Mouse (Mus musculus) heart, postnatal 4 days (tissue): ENCODE data around the gene Chst15. TPM values are rescaled to one million over a fixed set of nuclear protein-coding genes. Genes with fewer than 3 reads are reported as not detected.
A peak's percentile ranks its signal among the peaks of the same experiment; 100 is the strongest.

Experiments
- DNase-seq: peaks from one replicate; pipeline ENCODE4 v3.0.0; 2021
- total RNA-seq, 2 experiments: library from RNA; stranded (reverse); gene quantifications; 2 replicates each; pipeline ENCODE4 v1.2.3; 2021

Gene Chst15
- total RNA-seq, 2 experiments from 2014 or later: 12.5 to 12.7 TPM

DNA sequence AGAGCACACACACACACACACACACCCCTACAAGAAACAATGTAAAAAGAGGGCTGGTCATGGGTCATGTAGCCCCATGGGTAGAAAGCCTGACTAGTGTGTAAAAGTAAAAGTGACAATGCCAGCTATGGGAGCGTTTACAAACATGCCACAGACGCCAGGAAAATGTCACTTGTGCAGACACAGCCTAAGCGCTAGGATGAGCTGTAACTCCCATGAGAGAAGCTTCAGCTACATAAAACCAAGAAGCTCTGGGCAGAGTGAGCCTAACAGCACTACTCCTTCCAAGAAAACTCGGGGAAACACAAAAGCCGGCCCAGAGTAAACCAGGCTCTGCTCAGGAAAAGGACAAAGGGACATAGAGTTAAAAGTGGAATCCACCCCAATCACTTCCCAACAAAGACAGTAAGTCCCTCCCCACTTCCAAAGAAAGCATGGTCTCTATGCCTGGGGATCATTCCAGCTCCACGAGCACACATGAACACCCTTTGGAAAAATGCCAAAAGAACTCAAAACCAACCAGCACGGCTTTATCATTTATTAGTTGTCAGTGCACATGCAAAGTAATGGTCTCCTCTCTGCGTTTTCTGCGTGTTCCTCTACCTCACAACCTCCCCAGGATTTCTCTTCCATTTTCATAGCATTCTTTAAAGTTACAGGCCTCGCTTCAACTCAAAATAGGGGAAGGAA is 93.4 kb downstream of the Chst15 start:
- no peak for DNase-seq

- DNase-seq: no peak
These were observed 103.0 kb downstream of the Chst15 start for GRCm38 (mm10) chr7:132214031-132214430.

DNA sequence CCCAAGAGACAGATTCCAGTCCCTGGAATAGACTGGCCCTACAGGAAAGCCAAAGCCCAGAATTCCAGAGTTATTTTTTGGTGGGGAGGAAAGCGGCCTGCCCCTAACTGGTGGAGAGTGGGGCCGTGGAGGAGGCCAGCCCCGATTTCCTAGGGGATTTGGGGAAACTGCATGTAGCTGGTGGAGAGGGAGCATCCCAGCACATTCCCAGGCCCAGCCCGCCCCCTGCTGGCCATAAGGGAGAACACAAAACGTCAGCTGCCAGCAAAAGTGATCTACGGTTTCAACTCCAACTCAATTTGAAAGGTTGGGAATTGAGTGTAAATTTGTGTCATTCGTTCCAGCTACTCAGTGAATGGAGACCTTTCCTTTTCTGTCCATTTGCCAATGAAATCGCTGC is 103.6 kb downstream of the Chst15 start:
- peak; percentile 82 for DNase-seq

DNA sequence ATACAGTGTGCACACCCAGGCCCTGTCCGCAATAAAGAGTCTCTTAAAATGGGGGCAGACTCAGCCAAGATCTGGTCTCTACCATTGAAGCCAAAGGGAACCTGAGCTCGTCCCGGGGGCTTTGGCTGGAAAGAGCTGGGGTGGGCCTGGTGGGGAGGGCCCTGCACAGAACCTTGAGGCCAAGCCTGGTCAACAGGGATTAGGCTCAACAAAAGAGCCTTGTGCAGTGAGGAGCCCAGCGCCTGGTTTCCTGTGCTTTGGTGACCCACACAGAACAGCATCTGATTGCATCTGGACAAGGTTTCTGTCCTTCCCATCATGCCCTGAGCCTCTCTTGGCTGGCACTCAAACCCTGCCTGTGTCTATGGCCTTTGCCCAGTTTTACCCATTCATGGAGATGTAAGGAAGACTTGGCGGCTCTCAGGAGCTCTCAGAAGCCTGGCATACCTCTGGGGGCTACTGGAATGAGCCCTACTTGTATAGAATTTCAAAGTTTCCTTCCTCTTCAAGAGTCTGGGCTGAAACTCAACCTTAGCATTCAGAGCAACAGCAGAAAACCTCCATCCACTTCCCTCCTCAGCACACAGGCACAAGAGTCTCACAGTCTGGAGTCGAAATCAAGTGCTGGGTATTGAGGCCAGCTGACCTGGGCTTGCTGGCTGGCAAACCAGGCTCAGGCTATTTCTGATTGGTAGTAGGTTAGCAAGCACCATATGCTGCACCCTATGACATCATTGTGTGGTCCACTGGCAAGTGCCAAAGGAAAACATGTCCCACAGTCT is 104.9 kb downstream of the Chst15 start:
- no peak for DNase-seq

DNA sequence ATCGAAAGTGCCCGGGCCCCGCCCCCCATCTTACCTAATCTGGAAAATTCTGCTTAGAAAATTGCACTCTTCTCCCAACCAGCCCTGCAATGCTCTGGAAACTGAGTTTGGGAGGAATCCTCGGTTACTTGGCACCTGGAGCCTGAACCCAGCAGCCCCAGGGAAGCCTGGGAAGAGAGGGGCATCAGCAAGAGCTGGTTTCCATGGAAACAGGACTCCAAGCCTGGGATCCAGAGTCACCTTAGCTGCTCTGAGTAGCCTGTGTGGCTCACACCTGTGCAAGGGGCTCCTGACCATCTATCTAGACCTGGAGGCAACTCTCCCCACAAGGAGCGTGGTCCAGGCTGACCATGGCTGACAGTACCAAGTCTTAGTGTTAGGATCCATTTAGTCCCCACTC is 106.4 kb downstream of the Chst15 start:
- no peak for DNase-seq

DNA sequence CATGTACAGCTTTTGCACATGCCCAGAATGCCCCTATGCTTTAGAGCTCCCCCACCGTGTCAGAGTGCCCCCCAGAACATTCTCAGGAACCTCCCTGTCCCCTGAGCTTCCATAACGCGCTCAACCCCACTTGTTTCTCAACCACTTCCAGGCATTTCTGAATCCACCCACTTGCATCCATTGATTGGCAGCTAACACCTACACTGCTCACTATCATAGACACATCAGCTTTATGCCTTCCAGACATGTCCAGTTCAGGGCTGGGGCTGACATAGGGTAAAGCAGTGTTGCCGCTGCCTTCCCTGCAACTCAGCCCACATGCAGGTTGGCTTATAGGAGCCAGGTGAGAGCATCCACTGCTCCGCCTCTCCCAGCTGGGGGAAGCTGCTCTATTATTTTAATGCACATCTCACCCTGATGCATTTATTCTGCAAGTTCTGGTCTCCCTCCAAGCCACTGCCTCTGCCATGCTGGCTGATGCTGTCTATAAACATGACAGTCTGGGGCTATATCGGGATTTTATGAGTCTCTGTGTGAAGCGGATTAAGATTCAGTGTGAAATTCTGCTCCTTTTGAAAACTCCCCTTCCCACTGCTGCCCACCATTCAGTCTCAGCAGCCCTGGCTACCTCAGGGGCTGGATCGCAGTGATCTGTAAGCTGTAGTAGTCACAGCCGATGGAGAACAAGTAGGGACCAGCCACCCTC is 107.9 kb downstream of the Chst15 start:
- DNase-seq: no peak

- no peak for DNase-seq
These were observed 112.9 kb downstream of the Chst15 start for GRCm38 (mm10) chr7:132204073-132204612.

DNA sequence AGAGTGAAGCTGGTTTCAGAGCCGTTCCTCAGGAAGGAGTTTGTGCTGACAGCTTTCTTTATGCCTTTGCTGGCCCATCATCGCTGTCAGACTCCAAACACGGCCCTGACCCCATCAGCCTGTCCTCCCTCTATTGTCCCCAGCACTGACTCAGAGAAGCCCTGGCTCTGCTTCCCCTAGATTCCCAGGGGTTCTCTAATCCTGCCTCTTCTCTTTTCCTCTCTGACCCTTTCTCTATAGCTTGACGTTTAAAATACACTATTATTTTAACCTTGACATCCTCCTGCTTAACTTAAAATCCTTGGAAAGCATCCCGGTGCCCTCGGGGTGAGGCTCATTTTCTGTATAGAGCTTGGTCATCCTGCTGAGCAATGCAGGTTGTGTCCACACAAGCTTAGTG is 117.3 kb downstream of the Chst15 start:
- DNase-seq: no peak

DNA sequence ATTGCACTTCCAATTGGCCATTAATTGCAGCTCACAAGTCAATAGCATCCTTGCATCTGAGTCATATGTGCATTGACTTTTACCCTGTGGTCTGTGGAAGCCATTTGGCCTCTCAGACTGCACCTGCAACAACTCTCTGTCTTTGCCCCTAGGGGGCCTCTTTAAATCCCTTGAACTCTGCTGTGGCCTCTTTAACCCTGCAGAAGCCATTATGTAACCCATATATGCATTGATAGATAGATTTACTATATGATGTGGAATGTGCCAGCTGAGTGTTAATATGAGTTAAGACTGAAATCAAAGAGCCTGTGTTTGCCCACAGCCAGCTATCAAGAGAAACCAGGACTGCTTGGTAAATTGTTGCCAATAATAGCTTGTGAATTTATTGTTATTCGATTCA is 118.2 kb downstream of the Chst15 start:
- no peak for DNase-seq

- DNase-seq: no peak
These were observed 119.1 kb downstream of the Chst15 start for GRCm38 (mm10) chr7:132197817-132198475.

DNA sequence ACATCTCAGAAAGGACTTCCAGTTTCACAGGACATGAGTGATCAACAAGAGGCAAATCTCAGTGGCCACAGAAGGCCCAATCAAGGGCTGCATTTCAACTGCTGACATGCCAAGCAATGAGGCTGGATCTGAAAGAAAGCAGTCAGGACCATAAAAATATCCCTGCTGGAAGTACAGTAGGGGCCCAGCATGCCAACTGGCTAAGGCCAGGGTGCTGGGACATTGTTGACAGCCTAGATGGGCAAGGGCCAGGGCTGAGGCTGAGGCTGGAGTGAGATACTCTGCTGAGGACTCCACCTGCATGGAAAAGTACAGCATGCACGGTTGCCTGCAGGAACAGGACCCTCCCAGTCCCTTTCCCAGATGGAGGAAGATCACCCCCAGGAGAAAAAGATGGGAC is 120.4 kb downstream of the Chst15 start:
- DNase-seq: peak; percentile 61

DNA sequence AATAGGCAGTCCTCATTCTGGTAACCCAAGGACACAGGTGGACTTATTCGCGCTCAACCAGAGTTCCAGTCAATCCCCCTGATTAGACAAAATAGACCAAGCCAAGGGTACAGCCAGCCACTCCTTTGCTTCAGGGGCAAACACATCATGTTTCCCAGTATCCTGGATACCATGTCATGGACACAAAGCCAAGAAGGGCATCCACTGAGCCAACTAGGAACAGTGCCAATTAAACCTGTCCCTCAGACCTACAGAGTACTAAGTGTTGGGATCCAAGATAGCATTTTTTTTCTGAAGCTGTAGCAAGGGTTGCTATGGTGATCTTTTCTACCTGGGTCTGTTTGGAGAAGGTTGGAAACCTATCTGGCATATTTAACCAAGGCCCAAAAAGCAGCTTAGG is 123.4 kb downstream of the Chst15 start:
- DNase-seq: peak; percentile 53

DNA sequence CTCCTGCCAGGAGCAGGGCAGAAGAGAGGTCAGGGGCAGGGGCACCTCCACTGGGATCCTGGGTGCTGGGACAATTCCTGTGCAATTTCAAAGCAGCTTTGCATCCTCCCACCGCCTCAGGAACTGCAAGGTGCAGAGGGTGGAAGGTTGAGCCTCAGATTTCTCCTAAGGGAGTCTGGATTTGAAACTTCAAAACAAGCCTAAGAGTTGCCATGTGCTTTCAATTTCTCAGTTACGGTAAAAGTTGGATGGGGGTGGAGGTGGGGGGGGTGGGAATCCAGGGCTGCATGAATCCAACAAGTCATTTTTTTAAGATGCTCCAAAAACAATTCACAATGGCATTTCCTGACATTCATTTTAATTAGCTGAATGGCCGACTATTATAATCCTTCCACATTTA is 129.6 kb downstream of the Chst15 start:
- DNase-seq: no peak

Other genes with a start within 250 kb of the Chst15 start
- gene Cpxm2, start 162.5 kb downstream of the Chst15 start, total RNA-seq: under 1 TPM; 0.34 to 0.48 TPM